Mouse (Mus musculus) small intestine, adult 2 months (tissue): ENCODE results near the gene Zmiz1.

Experiments
- CTCF ChIP-seq: fragments of 200-500 bp; IDR thresholded peaks from 2 replicates; pipeline ENCODE4 v1.5.1; 2012; ENCODE audit warnings: low read depth, mild to moderate bottlenecking, control low read depth, inconsistent platforms, low read length, moderate library complexity, mixed read lengths; ENCODE audit not compliant: insufficient replicate concordance, insufficient read length; ENCODE audit errors: extremely low read depth
- POLR2A ChIP-seq: fragments of 200-500 bp; IDR thresholded peaks from 2 replicates; pipeline ENCODE4 v1.6.1; 2012; ENCODE audit warnings: low read depth, mild to moderate bottlenecking, control low read depth, inconsistent platforms, low read length, moderate library complexity

- TF ChIP-seq CTCF (no peak), POLR2A (no peak)
These were observed 235.5 kb downstream of the Zmiz1 start for GRCm38 (mm10) chr14:25694569-25694897.
